Mouse (Mus musculus) midbrain, embryonic 16.5 days (tissue): ENCODE measurements around the gene Gm43552. TPM values are rescaled to one million over a fixed set of nuclear protein-coding genes. Genes with fewer than 3 reads are reported as not detected.

ENCODE experiments used
- ATAC-seq: fragments of 200-750 bp; cut with Nextera tagmentation; 2 replicates; pipeline ENCODE4 v1.8.0; 2017; ENCODE audit warnings: moderate TSS enrichment
- H3K27ac ChIP-seq: fragments of 300-500 bp; sonication (generic); 2 replicates; pipeline ENCODE4 v1.5.1; 2014; ENCODE audit warnings: mild to moderate bottlenecking, low read length, mixed read lengths
- H3K27me3 ChIP-seq: fragments of 300-500 bp; sonication (generic); 2 replicates; pipeline ENCODE4 v1.6.1; 2014; ENCODE audit warnings: low read depth, low read length, mixed read lengths; ENCODE audit not compliant: control insufficient read depth, insufficient read depth
- H3K36me3 ChIP-seq: fragments of 300-500 bp; sonication (generic); 2 replicates; pipeline ENCODE4 v1.6.1; 2014; ENCODE audit warnings: mild to moderate bottlenecking, low read length, moderate library complexity, mixed read lengths; ENCODE audit not compliant: control insufficient read depth, insufficient read depth
- H3K4me1 ChIP-seq: fragments of 300-500 bp; sonication (generic); 2 replicates; pipeline ENCODE4 v1.6.1; 2014; ENCODE audit warnings: mild to moderate bottlenecking, low read length, mixed read lengths; ENCODE audit not compliant: control insufficient read depth, insufficient read depth
- H3K4me2 ChIP-seq: fragments of 300-500 bp; sonication (generic); 2 replicates; pipeline ENCODE4 v1.6.1; 2014; ENCODE audit warnings: mild to moderate bottlenecking, low read length, mixed read lengths
- H3K4me3 ChIP-seq: fragments of 300-500 bp; sonication (generic); 2 replicates; pipeline ENCODE4 v1.5.1; 2014; ENCODE audit warnings: low read depth, mild to moderate bottlenecking, low read length, moderate library complexity, mixed read lengths
- H3K9ac ChIP-seq: fragments of 300-500 bp; sonication (generic); 2 replicates; pipeline ENCODE4 v1.6.1; 2014; ENCODE audit warnings: low read depth, low read length, mixed read lengths
- H3K9me3 ChIP-seq: fragments of 300-500 bp; sonication (generic); replicated peaks from 2 replicates; pipeline ENCODE4 v1.6.1; 2014; ENCODE audit warnings: mild to moderate bottlenecking, low read length, mixed read lengths; ENCODE audit not compliant: control insufficient read depth, poor library complexity, severe bottlenecking
- WGBS: fragments of 180-500 bp; shearing (Covaris S2); extraction: QIAGEN DNeasy Blood & Tissue Kit; methylation state at CpG from one replicate; pipeline ENCODE4 v1.1.7; 2014; 5-methylcytosine and 5-hydroxymethylcytosine counted together
- polyA plus RNA-seq: library from polyadenylated mRNA; unstranded; fragments of >200 nt; fragmentation: Nextera tagmentation; extraction: Ambion mirVana; gene quantifications from 2 replicates; pipeline ENCODE4 v1.2.1, GENCODE M21; 2015

The Gm43552 gene
- polyA plus RNA-seq, 1 experiment from 2014 or later = not detected

- 83% methylated on average over 5 of the region's 5 CpGs for WGBS
- ATAC-seq = no peak
- Histone ChIP-seq H3K9me3 (no peaks in the 10 kb centered on the region), H3K4me2 (no peak overlapping the region), H3K27me3 (no peaks in the 10 kb centered on the region), H3K27ac (no peak overlapping the region), H3K4me3 (no peak overlapping the region), H3K4me1 (no peaks in the 10 kb centered on the region), H3K9ac (no peak overlapping the region), H3K36me3 (0 out of 2 replicates have a peak, but pooled peaks cover 2% of the 10 kb centered on the region)
Observed at GRCm38 (mm10) chr5:65457846-65458245, 34.8 kb downstream of the Gm43552 start.

- H3K27ac ChIP-seq = no peak overlapping the region
- WGBS = 71% methylated on average over 7 of the region's 7 CpGs
- no peak overlapping the region for H3K4me2 ChIP-seq
- H3K4me1 ChIP-seq = no peaks in the 10 kb centered on the region
- H3K27me3 ChIP-seq = no peaks in the 10 kb centered on the region
- H3K36me3 ChIP-seq = 0 out of 2 replicates have a peak, but pooled peaks cover 2% of the 10 kb centered on the region
- no peak overlapping the region for H3K4me3 ChIP-seq
- H3K9me3 ChIP-seq = no peaks in the 10 kb centered on the region
- no peak for ATAC-seq
- no peak overlapping the region for H3K9ac ChIP-seq
Observed at GRCm38 (mm10) chr5:65457086-65457827, 35.4 kb downstream of the Gm43552 start.

GRCm38 (mm10) chr5:65454771-65455170 is 37.9 kb downstream of the Gm43552 start:
- no peak overlapping the region for H3K4me3 ChIP-seq
- 80% methylated on average over 5 of the region's 5 CpGs for WGBS
- peaks cover 12% of the 10 kb centered on the region for H3K36me3 ChIP-seq
- ATAC-seq = no peak
- no peaks in the 10 kb centered on the region for H3K27me3 ChIP-seq
- H3K4me1 ChIP-seq = no peaks in the 10 kb centered on the region
- no peak overlapping the region for H3K9ac ChIP-seq
- H3K27ac ChIP-seq = no peak overlapping the region
- no peak overlapping the region for H3K4me2 ChIP-seq
- no peaks in the 10 kb centered on the region for H3K9me3 ChIP-seq

GRCm38 (mm10) chr5:65448941-65449340 is 43.7 kb downstream of the Gm43552 start:
- Histone ChIP-seq H3K36me3 (peaks cover 19% of the 10 kb centered on the region), H3K27ac (no peak overlapping the region), H3K27me3 (no peaks in the 10 kb centered on the region), H3K9me3 (no peaks in the 10 kb centered on the region), H3K4me2 (no peak overlapping the region), H3K4me1 (no peaks in the 10 kb centered on the region), H3K4me3 (no peak overlapping the region), H3K9ac (no peak overlapping the region)
- no peak for ATAC-seq
- 76% methylated on average over 4 of the region's 4 CpGs for WGBS

- no peaks in the 10 kb centered on the region for H3K27me3 ChIP-seq
- no peaks in the 10 kb centered on the region for H3K4me1 ChIP-seq
- no peak overlapping the region for H3K4me2 ChIP-seq
- H3K9me3 ChIP-seq = no peaks in the 10 kb centered on the region
- no peak for ATAC-seq
- H3K4me3 ChIP-seq = no peak overlapping the region
- WGBS = 84% methylated on average over 2 of the region's 2 CpGs
- no peak overlapping the region for H3K27ac ChIP-seq
- peaks cover 19% of the 10 kb centered on the region for H3K36me3 ChIP-seq
- H3K9ac ChIP-seq = no peak overlapping the region
Observed at GRCm38 (mm10) chr5:65447826-65448225, 44.8 kb downstream of the Gm43552 start.

- no peak for ATAC-seq
- H3K4me3 ChIP-seq = no peak overlapping the region
- H3K27me3 ChIP-seq = no peaks in the 10 kb centered on the region
- no peaks in the 10 kb centered on the region for H3K9me3 ChIP-seq
- no peak overlapping the region for H3K27ac ChIP-seq
- H3K4me1 ChIP-seq = no peaks in the 10 kb centered on the region
- H3K9ac ChIP-seq = no peak overlapping the region
- 83% methylated on average over 2 of the region's 2 CpGs for WGBS
- H3K36me3 ChIP-seq = peaks cover 19% of the 10 kb centered on the region
- no peak overlapping the region for H3K4me2 ChIP-seq
Observed at GRCm38 (mm10) chr5:65446756-65447155, 45.9 kb downstream of the Gm43552 start.

GRCm38 (mm10) chr5:65444981-65445380 is 47.7 kb downstream of the Gm43552 start:
- Histone ChIP-seq H3K9ac (no peak overlapping the region), H3K36me3 (peaks cover 11% of the 10 kb centered on the region), H3K27me3 (no peaks in the 10 kb centered on the region), H3K27ac (no peak overlapping the region), H3K4me3 (no peak overlapping the region), H3K4me1 (no peaks in the 10 kb centered on the region), H3K9me3 (no peaks in the 10 kb centered on the region), H3K4me2 (no peak overlapping the region)
- no peak for ATAC-seq
- WGBS = 64% methylated on average over 4 of the region's 6 CpGs

GRCm38 (mm10) chr5:65438041-65438440 is 54.6 kb downstream of the Gm43552 start:
- H3K27me3 ChIP-seq = no peaks in the 10 kb centered on the region
- no peaks in the 10 kb centered on the region for H3K36me3 ChIP-seq
- no peak overlapping the region for H3K4me3 ChIP-seq
- no peak for ATAC-seq
- no peak overlapping the region for H3K4me2 ChIP-seq
- no peaks in the 10 kb centered on the region for H3K9me3 ChIP-seq
- H3K27ac ChIP-seq = no peak overlapping the region
- no peak overlapping the region for H3K9ac ChIP-seq
- H3K4me1 ChIP-seq = peaks cover 12% of the 10 kb centered on the region

- Histone ChIP-seq H3K4me1 (peaks cover 12% of the 10 kb centered on the region), H3K36me3 (no peaks in the 10 kb centered on the region), H3K9me3 (no peaks in the 10 kb centered on the region), H3K27ac (peak within 1 kb of the TSS; percentile 86), H3K27me3 (no peaks in the 10 kb centered on the region), H3K9ac (peak within 1 kb of the TSS; percentile 84), H3K4me3 (peak within 1 kb of the TSS; percentile 89), H3K4me2 (peak within 1 kb of the TSS; percentile 88)
- ATAC-seq = peak; percentile 96
- WGBS = 2% methylated on average over 48 of the region's 51 CpGs
Observed at GRCm38 (mm10) chr5:65435806-65436561, 56.6 kb downstream of the Gm43552 start, which contains the start of gene Ugdh. Gene Ugdh, minus strand, starts transcription at chr5:65435949.
